Mouse (Mus musculus) CD4-positive, CD25-positive, alpha-beta regulatory T cell, adult 2 months (primary cell): ENCODE results near the gene Ccdc8.

Source experiments
- DNase-seq: peaks from one replicate; pipeline ENCODE4 v3.0.0-alpha.2; 2012; ENCODE audit warnings: low read depth, low spot score

Ccdc8 gene

DNA sequence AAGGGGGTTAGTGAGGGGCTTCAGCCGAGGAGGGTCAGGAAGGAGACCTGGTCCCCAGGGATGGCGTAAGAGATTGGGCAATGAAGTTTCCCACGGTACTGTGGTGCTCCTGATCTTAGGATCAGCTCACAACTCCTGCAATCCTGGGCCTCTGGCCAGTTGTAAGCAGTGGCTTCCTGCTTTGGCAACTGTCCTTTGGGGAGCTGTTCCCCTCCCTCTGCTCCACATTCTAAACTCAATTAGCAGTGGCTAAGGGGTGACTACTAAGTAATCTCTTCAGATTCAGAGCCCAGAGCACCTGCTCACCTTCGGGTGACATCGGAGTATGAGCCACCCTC lies 17.5 kb downstream of the Ccdc8 start:
- DNase-seq: no peak

GRCm38 (mm10) chr7:17011909-17012590 lies 19.5 kb downstream of the Ccdc8 start:
- DNase-seq: no peak

- DNase-seq: no peak
These were observed 22.9 kb downstream of the Ccdc8 start for GRCm38 (mm10) chr7:17015381-17015780.

GRCm38 (mm10) chr7:17017036-17017435 lies 24.5 kb downstream of the Ccdc8 start:
- no peak for DNase-seq

DNA sequence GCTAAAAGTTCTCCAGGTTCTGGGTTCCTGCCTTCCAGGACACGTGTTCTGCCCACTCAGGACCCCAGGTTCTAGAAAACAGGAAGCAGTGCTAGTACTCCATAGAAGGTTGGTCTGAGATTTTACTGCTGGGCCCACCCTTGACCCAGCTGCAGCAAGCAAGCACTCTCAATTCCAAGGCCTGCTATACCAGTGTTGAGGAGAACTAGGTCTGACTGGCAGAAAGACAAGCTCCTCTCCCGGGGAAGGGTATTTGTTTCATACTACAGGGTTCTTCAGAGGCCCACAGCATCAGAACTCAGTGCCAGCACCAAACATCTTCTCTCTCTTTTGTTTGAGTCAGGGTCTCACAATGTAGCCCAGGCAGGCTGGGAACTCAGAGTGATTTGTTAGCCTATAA lies 25.4 kb downstream of the Ccdc8 start:
- no peak for DNase-seq

DNA sequence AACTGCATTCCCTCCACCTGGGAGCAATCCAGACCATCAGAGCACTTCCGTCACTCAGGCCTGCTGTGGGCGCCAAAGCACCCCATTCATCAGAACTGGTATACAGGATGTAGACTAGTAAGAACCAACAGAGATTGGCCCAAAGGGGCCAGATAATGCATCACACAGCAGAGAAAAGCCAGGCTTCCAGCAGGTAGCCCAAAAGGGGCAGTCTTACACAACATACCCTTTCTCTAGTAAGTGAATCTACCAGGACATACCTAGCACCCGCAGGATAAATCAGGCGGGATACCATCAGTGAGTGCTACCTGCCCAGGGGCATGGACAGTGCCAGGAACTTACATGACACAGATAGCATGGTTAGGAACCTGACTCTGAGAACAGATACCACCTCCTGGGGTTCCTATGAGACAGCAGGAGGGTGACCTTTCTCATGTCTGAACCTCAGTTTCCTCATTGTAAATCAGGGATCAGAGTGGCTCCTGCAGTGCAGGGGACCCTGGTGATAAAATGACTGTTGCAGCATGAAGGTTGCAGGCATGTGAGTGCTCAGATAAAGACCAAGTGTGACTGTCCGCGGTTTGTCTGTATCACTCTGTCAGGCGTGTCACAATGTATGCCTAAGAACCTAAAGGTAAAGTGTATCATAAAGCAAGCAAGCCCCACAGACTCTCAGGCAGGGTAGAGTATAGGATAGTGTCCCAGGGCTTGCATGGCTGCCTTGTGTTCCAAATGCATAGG lies 27.1 kb downstream of the Ccdc8 start:
- no peak for DNase-seq

DNA sequence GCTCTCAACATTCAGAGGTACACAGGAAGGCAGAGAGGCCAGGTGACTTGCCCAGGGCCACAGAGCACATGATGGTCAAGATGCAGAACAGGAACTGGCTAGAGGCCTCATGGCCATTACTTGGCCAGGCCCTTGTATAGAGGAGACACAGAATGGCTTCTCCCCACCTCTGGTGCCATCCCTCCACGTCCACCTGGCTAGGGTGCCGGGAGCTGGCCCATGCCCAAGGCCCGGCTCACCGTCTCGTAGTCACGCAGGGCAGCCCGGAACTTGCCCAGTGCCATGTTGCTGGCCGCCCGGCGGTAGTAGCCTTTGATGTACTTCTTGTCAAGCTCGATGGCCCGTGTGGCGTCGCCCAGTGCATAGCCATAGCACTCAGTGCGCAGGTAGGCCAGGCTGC lies 29.7 kb downstream of the Ccdc8 start:
- no peak for DNase-seq

DNA sequence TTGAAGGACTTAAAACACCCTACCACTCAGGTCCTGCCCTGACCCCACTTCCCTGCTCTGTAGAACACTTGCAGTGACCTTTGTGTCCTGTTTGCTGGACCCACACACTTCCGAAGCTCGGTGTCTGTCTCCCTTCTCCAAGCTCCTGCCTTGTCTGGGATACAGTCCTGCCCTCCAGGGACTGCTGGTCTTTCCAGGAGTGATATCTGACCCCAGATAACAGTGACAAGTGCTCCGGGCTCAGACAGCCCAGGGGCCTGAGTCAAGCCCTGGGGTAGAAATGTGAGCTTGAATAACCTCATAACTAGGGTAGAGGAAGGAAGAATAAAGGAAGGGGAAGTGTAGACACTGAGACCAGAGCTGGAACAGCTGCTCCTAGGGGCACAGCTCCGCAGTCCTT lies 31.2 kb downstream of the Ccdc8 start:
- no peak for DNase-seq

DNA sequence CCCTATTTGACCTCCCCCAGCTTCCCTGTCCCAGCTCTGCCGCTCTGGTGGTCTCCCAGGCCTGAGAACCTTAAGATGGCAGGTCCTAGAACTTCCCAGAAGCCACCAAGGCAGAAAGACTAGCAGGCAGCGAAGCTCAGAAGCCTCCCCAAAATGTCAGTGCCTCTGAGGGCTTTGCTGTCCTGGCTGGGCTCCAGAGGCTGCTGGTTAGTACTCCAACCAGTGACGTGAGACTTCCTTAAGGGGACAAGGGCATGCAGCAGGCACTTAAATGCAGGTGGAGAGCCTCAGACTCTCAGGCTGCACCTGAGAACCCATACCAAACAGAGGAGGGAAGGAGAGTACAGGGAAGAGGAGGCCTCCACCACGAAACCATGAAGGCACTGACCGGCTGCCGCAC lies 31.6 kb downstream of the Ccdc8 start:
- DNase-seq: no peak

- DNase-seq: peak; percentile 61
These were observed 32.5 kb downstream of the Ccdc8 start for GRCm38 (mm10) chr7:17024814-17025504.

DNA sequence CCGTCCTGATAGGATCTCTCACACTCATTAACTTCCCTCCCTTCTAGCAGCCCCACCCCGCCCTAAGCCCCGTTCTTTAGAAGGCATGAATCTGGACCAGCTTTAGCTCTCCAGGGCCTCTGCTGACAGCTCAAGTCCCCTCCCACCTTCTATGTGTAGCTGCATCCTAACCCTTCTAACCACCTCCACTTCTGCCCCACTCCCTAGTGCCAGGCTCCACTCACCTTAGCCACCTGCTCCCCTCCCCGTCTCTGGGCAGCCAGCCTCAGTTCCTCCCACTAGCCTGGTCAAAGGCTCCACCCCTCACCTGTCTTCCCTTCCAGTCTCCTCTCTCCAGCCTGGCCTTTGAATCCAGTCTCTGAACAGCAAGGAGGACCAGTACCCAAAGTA lies 33.0 kb downstream of the Ccdc8 start:
- DNase-seq: peak; percentile 16

- no peak for DNase-seq
These were observed 33.6 kb downstream of the Ccdc8 start for GRCm38 (mm10) chr7:17025896-17026622.

GRCm38 (mm10) chr7:17026710-17027587 lies 34.4 kb downstream of the Ccdc8 start:
- peak; percentile 75 for DNase-seq

GRCm38 (mm10) chr7:17027588-17028343 lies 35.3 kb downstream of the Ccdc8 start, which contains the start of gene Ppp5c:
TSS of gene Ppp5c (minus strand) at chr7:17027924.
- peak; percentile 84 for DNase-seq

DNA sequence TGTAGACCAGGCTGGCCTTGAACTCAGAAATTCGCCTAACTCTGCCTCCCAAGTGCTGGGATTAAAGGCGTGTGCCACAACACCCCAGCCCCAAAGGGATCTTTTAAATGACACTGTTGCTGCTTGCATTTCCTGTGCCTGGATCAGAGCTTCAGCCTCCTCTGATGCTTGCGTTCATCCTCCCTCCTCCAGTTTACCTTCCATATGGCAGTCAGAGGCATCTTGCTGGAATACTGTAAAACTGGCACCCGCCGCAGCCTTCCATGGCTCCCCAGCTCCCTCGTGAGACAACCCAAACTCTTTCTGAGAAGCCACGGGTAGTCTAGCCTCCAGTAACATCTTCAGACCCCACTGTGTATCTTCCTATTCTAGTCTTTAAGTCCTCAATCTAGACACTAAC lies 36.4 kb downstream of the Ccdc8 start:
- no peak for DNase-seq

DNA sequence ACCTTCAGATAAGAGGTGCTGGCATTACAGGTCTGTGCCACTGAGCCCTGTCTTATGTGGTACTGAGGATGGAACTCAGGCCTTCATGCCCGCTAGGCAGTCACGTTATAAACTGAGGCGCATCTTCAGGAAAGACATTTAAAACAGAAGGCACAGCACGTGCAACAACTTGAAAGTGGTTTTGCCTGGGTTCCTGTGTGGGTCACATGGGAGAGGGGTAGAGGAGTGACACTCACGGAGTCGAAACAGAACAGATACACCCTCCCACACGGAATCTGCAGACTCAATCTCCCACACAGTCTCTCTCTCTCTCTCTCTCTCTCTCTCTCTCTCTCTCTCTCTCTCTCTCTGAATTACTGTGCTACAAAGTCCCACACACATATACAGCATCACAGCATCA lies 37.7 kb downstream of the Ccdc8 start:
- peak; percentile 49 for DNase-seq

GRCm38 (mm10) chr7:17038018-17038695 lies 45.6 kb downstream of the Ccdc8 start:
- no peak for DNase-seq

DNA sequence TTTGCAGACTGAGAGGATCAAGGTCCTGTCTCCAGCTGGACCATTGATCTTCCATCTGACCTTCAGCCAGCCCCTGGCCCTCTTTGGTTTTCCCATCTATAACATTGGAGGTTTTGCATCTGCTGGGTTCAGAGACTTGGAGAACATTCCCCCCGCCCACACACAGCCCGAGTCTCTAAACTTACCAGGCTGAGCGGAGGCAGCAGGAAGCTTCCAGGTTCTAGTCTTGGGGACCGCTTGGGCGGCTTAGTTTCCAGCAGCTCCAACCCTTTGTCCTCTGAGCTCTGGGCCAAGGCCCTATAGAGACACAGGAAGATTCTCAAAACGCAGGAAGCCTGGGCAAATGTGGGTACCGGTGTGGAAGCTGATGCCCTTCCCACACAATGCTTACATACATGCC lies 46.9 kb downstream of the Ccdc8 start:
- no peak for DNase-seq

DNA sequence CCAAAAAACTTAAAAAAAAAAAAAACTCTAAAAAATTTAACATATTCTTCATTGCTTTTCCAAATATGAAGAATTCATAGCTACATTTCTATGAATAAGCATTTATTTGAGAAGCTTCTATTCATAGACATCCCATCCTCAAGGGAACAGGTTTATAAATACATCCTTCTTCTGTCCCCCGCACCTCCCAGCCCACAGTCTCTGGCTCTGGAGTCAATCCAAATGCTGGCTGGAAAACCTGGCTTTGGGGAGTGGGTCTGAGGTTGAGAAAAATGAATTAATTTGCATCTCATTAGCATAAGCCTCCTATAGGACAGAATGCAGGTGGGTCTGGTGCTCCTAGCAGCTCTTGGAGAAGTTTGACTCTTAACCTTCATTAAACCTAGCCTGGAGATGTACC lies 53.2 kb downstream of the Ccdc8 start:
- DNase-seq: no peak
